Mouse (Mus musculus): ENCODE results near the gene BC147527. TPM values are rescaled to one million over a fixed set of nuclear protein-coding genes. Genes with fewer than 3 reads are reported as not detected.
"Not testable (repeated sequence)": the region's sequence is repeated elsewhere in the genome, so short reads cannot be mapped to it uniquely, and the experiment has no call there.

The BC147527 gene
- polyA plus RNA-seq, 1 experiment from 2014 or later = 0.10 TPM

- H3K4me3 ChIP-seq; H3K27ac ChIP-seq; H3K27me3 ChIP-seq; H3K36me3 ChIP-seq; H3K9ac ChIP-seq; H3K4me1 ChIP-seq (replicated peaks); H3K9me3 ChIP-seq (replicated peaks); ATAC-seq (replicated peaks; ENCODE audit: insufficient number of reproducible peaks, insufficient read depth, low FRiP score, low read depth); H3K4me2 ChIP-seq: not testable (repeated sequence)
- WGBS = 57% methylated on average over 3 of the region's 3 CpGs
Measured at GRCm38 (mm10) chr13:120316578-120316977, 16.4 kb downstream of the BC147527 start, which contains the start of gene Tcstv3. TSS of gene Tcstv3 (plus strand) at chr13:120316878.

- Histone ChIP-seq H3K27me3 (no peaks in the 10 kb centered on the region), H3K9me3 (replicated peaks) (no peaks in the 10 kb centered on the region), H3K27ac (no peak overlapping the region), H3K9ac (no peak overlapping the region), H3K4me1 (replicated peaks) (no peaks in the 10 kb centered on the region), H3K4me2 (no peak overlapping the region), H3K36me3 (no peaks in the 10 kb centered on the region), H3K4me3 (no peak overlapping the region)
- WGBS = 65% methylated on average over 3 of the region's 3 CpGs
- no peak for ATAC-seq (replicated peaks; ENCODE audit: insufficient number of reproducible peaks, insufficient read depth, low FRiP score, low read depth)
Measured at GRCm38 (mm10) chr13:120320183-120320582, 20.0 kb downstream of the BC147527 start.

GRCm38 (mm10) chr13:120320721-120321120 lies 20.5 kb downstream of the BC147527 start:
- H3K4me3 ChIP-seq = no peak overlapping the region
- no peaks in the 10 kb centered on the region for H3K9me3 ChIP-seq (replicated peaks)

More at GRCm38 (mm10) chr13:120320721-120321120, 20.5 kb downstream of the BC147527 start:
- no peak overlapping the region for H3K9ac ChIP-seq
- no peak overlapping the region for H3K4me2 ChIP-seq
- no peak for ATAC-seq (replicated peaks; ENCODE audit: insufficient number of reproducible peaks, insufficient read depth, low FRiP score, low read depth)
- 85% methylated on average over 1 of the region's 1 CpGs for whole genome bisulfite sequencing
- no peak overlapping the region for H3K27ac ChIP-seq
- no peaks in the 10 kb centered on the region for H3K27me3 ChIP-seq
- no peaks in the 10 kb centered on the region for H3K36me3 ChIP-seq
- H3K4me1 ChIP-seq (replicated peaks) = no peaks in the 10 kb centered on the region

Other genes starting within 250 kb of the BC147527 start
- not detected in 2 replicates for gene Gm21188, start 248.2 kb upstream of the BC147527 start, polyA plus RNA-seq (2015; fragmentation: Nextera tagmentation; extraction: Ambion mirVana)
- gene Gm20767, start 160.1 kb upstream of the BC147527 start, polyA plus RNA-seq (2015; fragmentation: Nextera tagmentation; extraction: Ambion mirVana) = not detected in 2 replicates
- gene Gm21818, start 128.0 kb upstream of the BC147527 start, polyA plus RNA-seq (2015; fragmentation: Nextera tagmentation; extraction: Ambion mirVana) = not detected in 2 replicates
- gene Gm21762, start 84.4 kb upstream of the BC147527 start, polyA plus RNA-seq (2015; fragmentation: Nextera tagmentation; extraction: Ambion mirVana) = not detected in 2 replicates
- not detected in 2 replicates for gene Gm21731, start 61.3 kb upstream of the BC147527 start, polyA plus RNA-seq (2015; fragmentation: Nextera tagmentation; extraction: Ambion mirVana)
- not detected in 2 replicates for gene AF067061, start 37.3 kb upstream of the BC147527 start, polyA plus RNA-seq (2015; fragmentation: Nextera tagmentation; extraction: Ambion mirVana)
- not detected in 2 replicates for gene Tcstv3, start 16.5 kb downstream of the BC147527 start, polyA plus RNA-seq (2015; fragmentation: Nextera tagmentation; extraction: Ambion mirVana)

Measured in heart, embryonic 15.5 days (tissue).